Mouse (Mus musculus): ENCODE measurements at regions not wholly inside any gene's neighbourhood (a gene's known extent, or its start where the extent isn't known, plus 50 kb on each side); places are given as distances from the start of the nearest gene placed in this dataset.

- TF ChIP-seq CTCF (IDR thresholded peaks at IDR 0.05; ENCODE audit: low read depth, low read length): no peak
- TF ChIP-seq POLR2A (IDR thresholded peaks at IDR 0.05; ENCODE audit: borderline replicate concordance, low read depth, low read length): no peak
Observed at GRCm38 (mm10) chr3:128412157-128412556, 516.0 kb upstream of the Fam241a start.
